Comparison of ENCODE assay signal across 10 mouse cellular contexts in the genomic region with DNA sequence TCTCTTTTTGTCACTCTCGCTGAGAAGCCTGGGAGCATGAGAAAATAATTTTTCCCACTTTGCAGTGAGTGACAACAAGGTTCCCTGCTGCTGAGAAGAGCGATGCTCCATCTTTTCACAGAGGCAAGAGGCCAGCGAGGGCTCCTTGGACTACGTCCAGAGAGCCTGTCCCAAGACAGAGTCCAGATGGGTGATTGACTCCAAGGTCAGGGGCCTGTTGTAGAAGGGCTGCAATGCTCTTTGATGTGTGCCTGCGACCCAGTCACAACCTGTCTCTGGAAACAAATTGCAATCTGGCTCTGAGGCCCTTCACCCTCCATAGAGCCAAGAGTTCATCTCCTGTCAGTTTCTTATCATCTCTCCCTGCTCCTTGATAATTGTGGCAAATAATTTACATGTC. TPM values are rescaled to one million over a fixed set of nuclear protein-coding genes. Genes with fewer than 3 reads are reported as not detected.
DNase-seq lines count a peak whose midpoint lies in the region; ATAC-seq and TF ChIP-seq lines count a peak whose summit lies in the region.
"Had no signal": no experiment of that assay in that cellular context is flagged by ENCODE, and none has a peak within 500 bp of the region (broad histone marks: within the 10 kb centered on the region; RNA-seq: fewer than 3 reads in every experiment).

No protein-coding gene starts in this region.

- H3K9ac ChIP-seq in lung, embryonic 14.5 days = no peak overlapping the region
- H3K9ac ChIP-seq in hindbrain, embryonic 16.5 days (ENCODE audit: low read depth, low read length) = no peak overlapping the region
- H3K9ac ChIP-seq: midbrain, embryonic 12.5 days had no signal

- DNase-seq in lung, embryonic 14.5 days = peak; percentile 88
- DNase-seq in lung, adult 2 months = no peak
- peak; percentile 9 for DNase-seq in cerebellum, adult 8-10 months
- peak; percentile 59 for DNase-seq in lung, postnatal 10 days
- DNase-seq in frontal cortex, postnatal 36 days (ENCODE audit: low spot score in 2 of 2) = no peak

- H3K4me1 ChIP-seq in lung, embryonic 14.5 days (ENCODE audit: insufficient read depth) = peaks cover 4% of the 10 kb centered on the region
- H3K4me1 ChIP-seq in lung, adult 2 months (ENCODE audit: control insufficient read depth, insufficient read depth, low read length) = no peaks in the 10 kb centered on the region
- no peaks in the 10 kb centered on the region; the same call in 1 of the 2 replicates for H3K4me1 ChIP-seq in hindbrain, embryonic 16.5 days (ENCODE audit: control insufficient read depth, insufficient read depth, low read depth, low read length)
- H3K4me1 ChIP-seq: midbrain, embryonic 12.5 days had no signal

- H3K4me2 ChIP-seq in lung, embryonic 14.5 days = no peak overlapping the region
- H3K4me2 ChIP-seq in hindbrain, embryonic 16.5 days (ENCODE audit: low read length) = no peak overlapping the region
- H3K4me2 ChIP-seq: midbrain, embryonic 12.5 days had no signal

- TF ChIP-seq POLR2A in lung, adult 2 months (IDR thresholded peaks at IDR 0.05; ENCODE audit: borderline replicate concordance, extremely low read depth, low read depth, low read length) = no peak

- peak; percentile 87 for ATAC-seq in lung, embryonic 14.5 days (ENCODE audit: insufficient read depth)
- ATAC-seq in hindbrain, embryonic 16.5 days = peak; percentile 70
- no peak for ATAC-seq in erythroid progenitor cell, adult 5-6 weeks (replicated peaks; ENCODE audit: low FRiP score, poor library complexity, severe bottlenecking)
- no peak for ATAC-seq in granulocyte monocyte progenitor cell, adult 5-6 weeks (replicated peaks; ENCODE audit: poor library complexity, severe bottlenecking)

- WGBS in lung, embryonic 14.5 days = 8% methylated on average over 5 of the region's 5 CpGs
- WGBS in lung, adult 2 months = 37% methylated on average over 5 of the region's 5 CpGs
- 21% methylated on average over 5 of the region's 5 CpGs for WGBS in hindbrain, embryonic 16.5 days

- no peaks in the 10 kb centered on the region for H3K9me3 ChIP-seq in lung, embryonic 14.5 days (ENCODE audit: low read depth, low read length)
- H3K9me3 ChIP-seq in hindbrain, embryonic 16.5 days (ENCODE audit: control insufficient read depth, low read length) = no peaks in the 10 kb centered on the region

- H3K27ac ChIP-seq in lung, embryonic 14.5 days (ENCODE audit: low read depth) = no peak overlapping the region
- no peak overlapping the region for H3K27ac ChIP-seq in hindbrain, embryonic 16.5 days (ENCODE audit: low read depth, low read length)
- H3K27ac ChIP-seq: midbrain, embryonic 12.5 days had no signal

- H3K27me3 ChIP-seq in lung, embryonic 14.5 days (ENCODE audit: insufficient read depth, low read length) = no peaks in the 10 kb centered on the region
- no peaks in the 10 kb centered on the region for H3K27me3 ChIP-seq in hindbrain, embryonic 16.5 days (replicated peaks; ENCODE audit: control insufficient read depth, insufficient read depth, low read length)

- H3K36me3 ChIP-seq in lung, embryonic 14.5 days (ENCODE audit: insufficient read depth) = no peaks in the 10 kb centered on the region
- no peaks in the 10 kb centered on the region for H3K36me3 ChIP-seq in hindbrain, embryonic 16.5 days (ENCODE audit: control insufficient read depth, insufficient read depth, low read length)
- H3K36me3 ChIP-seq: midbrain, embryonic 12.5 days had no signal

- no peak overlapping the region for H3K4me3 ChIP-seq in lung, embryonic 14.5 days (ENCODE audit: low read depth, low read length)
- no peak overlapping the region for H3K4me3 ChIP-seq in lung, adult 2 months (replicated peaks; ENCODE audit: extremely low read depth, low read depth, low read length)
- no peak overlapping the region for H3K4me3 ChIP-seq in hindbrain, embryonic 16.5 days (ENCODE audit: low read length)
- H3K4me3 ChIP-seq: midbrain, embryonic 12.5 days had no signal

- no peak for TF ChIP-seq CTCF in lung, embryonic 14.5 days (IDR thresholded peaks at IDR 0.05; ENCODE audit: low read depth)
- TF ChIP-seq CTCF in lung, adult 2 months (IDR thresholded peaks at IDR 0.05; ENCODE audit: insufficient read depth, low read length) = no peak

RNA-seq across cellular contexts. Expression of a gene that starts 5.2 kb away (rescaled TPM):
- polyA plus RNA-seq in lung, embryonic 14.5 days (2014; fragmentation: Nextera tagmentation; extraction: Ambion mirVana) = not detected in 2 replicates
- polyA plus RNA-seq in lung, adult 2 months (2012; rRNA removed) = 0.07 and 0.18 TPM in 2 replicates
- polyA plus RNA-seq in hindbrain, embryonic 16.5 days (2015; fragmentation: Nextera tagmentation; extraction: Ambion mirVana) = 0.06 and 0.11 TPM in 2 replicates
- total RNA-seq in erythroid progenitor cell, adult 5-6 weeks (2015; ENCODE audit: low replicate concordance) = not detected in 2 replicates
- total RNA-seq in erythroid progenitor cell, adult 5-6 weeks (2017; ENCODE audit: low replicate concordance) = not detected in 2 replicates
- not detected in 2 replicates for total RNA-seq in granulocyte monocyte progenitor cell, adult 5-6 weeks (2014; fragmentation: Nextera tagmentation)
- total RNA-seq in granulocyte monocyte progenitor cell, adult 5-6 weeks (2017) = not detected in 2 replicates
- polyA plus RNA-seq: forebrain, embryonic 11.5 days; midbrain, embryonic 12.5 days had no signal

Comparison
In these comparisons a context has a peak if more than half of its experiments do, and no peak if none do; other contexts are left out.
1. DNase-seq: peak in lung, embryonic 14.5 days (single experiment), cerebellum, adult 8-10 months (single experiment) and lung, postnatal 10 days (single experiment); none in lung, adult 2 months (single experiment) and frontal cortex, postnatal 36 days (0 of 2).
2. ATAC-seq: peak in lung, embryonic 14.5 days (single experiment) and hindbrain, embryonic 16.5 days (single experiment); none in erythroid progenitor cell, adult 5-6 weeks (single experiment) and granulocyte monocyte progenitor cell, adult 5-6 weeks (single experiment).